Mouse (Mus musculus) brown adipose tissue, adult 24 weeks (tissue): Measurements from ENCODE around the gene Phf2. TPM values are rescaled to one million over a fixed set of nuclear protein-coding genes. Genes with fewer than 3 reads are reported as not detected.

ENCODE experiments used
- H3K27ac ChIP-seq: fragments of 200-500 bp; replicated peaks from 2 replicates; pipeline ENCODE4 v1.5.1; 2012; ENCODE audit warnings: low read depth, mild to moderate bottlenecking, low read length
- H3K4me1 ChIP-seq: fragments of 200-500 bp; 2 replicates; pipeline ENCODE4 v1.6.1; 2012; ENCODE audit warnings: low read length, mixed read lengths; ENCODE audit not compliant: control insufficient read depth, insufficient read depth, insufficient read length
- H3K4me3 ChIP-seq: fragments of 200-500 bp; 2 replicates; pipeline ENCODE4 v1.5.1; 2012; ENCODE audit warnings: low read depth, mild to moderate bottlenecking, low read length, moderate library complexity; ENCODE audit not compliant: insufficient read depth
- polyA plus RNA-seq: library from polyadenylated mRNA; stranded (reverse); fragments of >200 nt; gene quantifications from 2 replicates; pipeline ENCODE4 v1.2.4, GENCODE M21; 2012; ENCODE audit not compliant: missing spikeins, insufficient read depth, insufficient read length

Phf2 gene
- polyA plus RNA-seq, 1 experiment = 15.7 TPM

GRCm38 (mm10) chr13:48869950-48870770 lies 759 bp downstream of the Phf2 start:
- H3K27ac ChIP-seq = peak overlapping the region; percentile 81
- H3K4me1 ChIP-seq = peaks cover 22% of the 10 kb centered on the region
- H3K4me3 ChIP-seq = peak overlapping the region; percentile 75

GRCm38 (mm10) chr13:48869600-48869949 lies 1.3 kb downstream of the Phf2 start:
- Histone ChIP-seq H3K27ac (peak overlapping the region; percentile 33), H3K4me1 (peaks cover 26% of the 10 kb centered on the region), H3K4me3 (peak overlapping the region; percentile 75)

- H3K4me3 ChIP-seq = peak overlapping the region; percentile 75
- peak overlapping the region; percentile 33; the same call in 1 of the 2 replicates for H3K27ac ChIP-seq
- peaks cover 30% of the 10 kb centered on the region for H3K4me1 ChIP-seq
Measured at GRCm38 (mm10) chr13:48869088-48869487, 1.8 kb downstream of the Phf2 start.

- H3K27ac ChIP-seq = no peak overlapping the region
Measured at GRCm38 (mm10) chr13:48864673-48865356, 6.1 kb downstream of the Phf2 start.

GRCm38 (mm10) chr13:48863556-48863955 lies 7.4 kb downstream of the Phf2 start:
- H3K27ac ChIP-seq = no peak overlapping the region
- H3K4me1 ChIP-seq = peaks cover 42% of the 10 kb centered on the region
- H3K4me3 ChIP-seq = no peak overlapping the region

More at GRCm38 (mm10) chr13:48864673-48865356, 6.1 kb downstream of the Phf2 start:
- peaks cover 37% of the 10 kb centered on the region for H3K4me1 ChIP-seq
- no peak overlapping the region for H3K4me3 ChIP-seq

- Histone ChIP-seq H3K4me3 (no peak overlapping the region), H3K27ac (no peak overlapping the region), H3K4me1 (peaks cover 49% of the 10 kb centered on the region)
Measured at GRCm38 (mm10) chr13:48861913-48862312, 9.0 kb downstream of the Phf2 start.

GRCm38 (mm10) chr13:48858779-48859178 lies 12.1 kb downstream of the Phf2 start:
- no peak overlapping the region for H3K4me3 ChIP-seq
- H3K27ac ChIP-seq = peak overlapping the region; percentile 32; the same call in 1 of the 2 replicates
- H3K4me1 ChIP-seq = peaks cover 50% of the 10 kb centered on the region

GRCm38 (mm10) chr13:48858054-48858453 lies 12.9 kb downstream of the Phf2 start:
- no peak overlapping the region for H3K4me3 ChIP-seq
- H3K4me1 ChIP-seq = peaks cover 43% of the 10 kb centered on the region
- peak overlapping the region; percentile 32 for H3K27ac ChIP-seq

- Histone ChIP-seq H3K4me1 (peaks cover 40% of the 10 kb centered on the region), H3K27ac (peak overlapping the region; percentile 32), H3K4me3 (no peak overlapping the region)
Measured at GRCm38 (mm10) chr13:48857246-48857932, 13.5 kb downstream of the Phf2 start.

GRCm38 (mm10) chr13:48853947-48854346 lies 17.0 kb downstream of the Phf2 start:
- no peak overlapping the region for H3K4me3 ChIP-seq
- no peak overlapping the region for H3K27ac ChIP-seq
- peaks cover 29% of the 10 kb centered on the region for H3K4me1 ChIP-seq

- Histone ChIP-seq H3K4me3 (no peak overlapping the region), H3K4me1 (peaks cover 24% of the 10 kb centered on the region), H3K27ac (no peak overlapping the region)
Measured at GRCm38 (mm10) chr13:48853475-48853874, 17.4 kb downstream of the Phf2 start.

- H3K4me1 ChIP-seq = peaks cover 18% of the 10 kb centered on the region
- no peak overlapping the region for H3K4me3 ChIP-seq
- no peak overlapping the region for H3K27ac ChIP-seq
Measured at GRCm38 (mm10) chr13:48852859-48853258, 18.1 kb downstream of the Phf2 start.

- Histone ChIP-seq H3K4me3 (no peak overlapping the region), H3K27ac (no peak overlapping the region), H3K4me1 (peaks cover 17% of the 10 kb centered on the region)
Measured at GRCm38 (mm10) chr13:48851719-48852118, 19.2 kb downstream of the Phf2 start.

- peaks cover 14% of the 10 kb centered on the region for H3K4me1 ChIP-seq
- no peak overlapping the region for H3K27ac ChIP-seq
- no peak overlapping the region for H3K4me3 ChIP-seq
Measured at GRCm38 (mm10) chr13:48850771-48851170, 20.1 kb downstream of the Phf2 start.

- H3K4me1 ChIP-seq = peaks cover 12% of the 10 kb centered on the region
- H3K27ac ChIP-seq = no peak overlapping the region
- H3K4me3 ChIP-seq = no peak overlapping the region
Measured at GRCm38 (mm10) chr13:48850326-48850725, 20.6 kb downstream of the Phf2 start.
